Mouse (Mus musculus) fibroblast of lung, adult 2 months (primary cell): ENCODE measurements around the gene Olfr323.

Experiments used
- DNase-seq: peaks from one replicate; pipeline ENCODE4 v3.0.0-alpha.2; 2011; ENCODE audit warnings: low read depth

Gene Olfr323

GRCm38 (mm10) chr11:58630401-58630800, at the start of gene Olfr323:
TSS of gene Olfr323 (minus strand) at chr11:58630501.
- no peak for DNase-seq

- no peak for DNase-seq
Observed at GRCm38 (mm10) chr11:58671825-58672224, 41.5 kb upstream of the Olfr323 start.

- DNase-seq: no peak
Observed at GRCm38 (mm10) chr11:58669252-58669651, 39.0 kb upstream of the Olfr323 start.

GRCm38 (mm10) chr11:58658596-58658995, 28.3 kb upstream of the Olfr323 start, which contains the start of gene Olfr322:
TSS of gene Olfr322 (plus strand) at chr11:58658782.
- DNase-seq: no peak

GRCm38 (mm10) chr11:58655151-58655550, 24.9 kb upstream of the Olfr323 start:
- DNase-seq: no peak

GRCm38 (mm10) chr11:58643350-58643749, 13.0 kb upstream of the Olfr323 start:
- DNase-seq: no peak

- DNase-seq: no peak
Observed at GRCm38 (mm10) chr11:58641638-58642358, 11.5 kb upstream of the Olfr323 start.

- no peak for DNase-seq
Observed at GRCm38 (mm10) chr11:58641057-58641456, 10.8 kb upstream of the Olfr323 start.

GRCm38 (mm10) chr11:58640272-58640867, 10.1 kb upstream of the Olfr323 start, which contains the start of gene Trim58:
TSS of gene Trim58 (plus strand) at chr11:58640465.
- DNase-seq: no peak

- DNase-seq: no peak
Observed at GRCm38 (mm10) chr11:58638176-58638701, 7.9 kb upstream of the Olfr323 start.

- DNase-seq: no peak
Observed at GRCm38 (mm10) chr11:58636376-58636977, 6.2 kb upstream of the Olfr323 start.

GRCm38 (mm10) chr11:58634878-58635277, 4.6 kb upstream of the Olfr323 start:
- no peak for DNase-seq

- no peak for DNase-seq
Observed at GRCm38 (mm10) chr11:58626146-58626545, 4.2 kb downstream of the Olfr323 start.

- no peak for DNase-seq
Observed at GRCm38 (mm10) chr11:58618793-58619192, 11.5 kb downstream of the Olfr323 start.

GRCm38 (mm10) chr11:58618369-58618768, 11.9 kb downstream of the Olfr323 start:
- no peak for DNase-seq

GRCm38 (mm10) chr11:58615975-58616374, 14.3 kb downstream of the Olfr323 start, which contains the start of gene 2210407C18Rik:
TSS of gene 2210407C18Rik (minus strand) at chr11:58616075.
- DNase-seq: no peak

GRCm38 (mm10) chr11:58614526-58614925, 15.8 kb downstream of the Olfr323 start:
- no peak for DNase-seq

- DNase-seq: no peak
Observed at GRCm38 (mm10) chr11:58613359-58613758, 16.9 kb downstream of the Olfr323 start.

GRCm38 (mm10) chr11:58607030-58607429, 23.3 kb downstream of the Olfr323 start:
- no peak for DNase-seq

- no peak for DNase-seq
Observed at GRCm38 (mm10) chr11:58606177-58606919, 24.0 kb downstream of the Olfr323 start.

- no peak for DNase-seq
Observed at GRCm38 (mm10) chr11:58605228-58605627, 25.1 kb downstream of the Olfr323 start.

- no peak for DNase-seq
Observed at GRCm38 (mm10) chr11:58604688-58605087, 25.6 kb downstream of the Olfr323 start.
